Mouse (Mus musculus) midbrain, postnatal 0 days (tissue): ENCODE data around the gene Gnmt. TPM values are rescaled to one million over a fixed set of nuclear protein-coding genes. Genes with fewer than 3 reads are reported as not detected.
A peak's percentile ranks its signal among the peaks of the same experiment; 100 is the strongest.

ENCODE experiments used
- ATAC-seq: fragments of 200-750 bp; cut with Nextera tagmentation; 2 replicates; pipeline ENCODE4 v1.8.0; 2017; ENCODE audit warnings: moderate number of reproducible peaks, mild to moderate bottlenecking, moderate TSS enrichment, moderate library complexity; ENCODE audit not compliant: low FRiP score
- DNase-seq: peaks from one replicate; pipeline ENCODE4 v3.0.0-alpha.2; 2015; ENCODE audit warnings: low spot score
- H3K27ac ChIP-seq: fragments of 300-500 bp; sonication (generic); 2 replicates; pipeline ENCODE4 v1.5.1; 2014; ENCODE audit warnings: low read depth, mild to moderate bottlenecking, low read length, mixed read lengths
- H3K27me3 ChIP-seq: fragments of 300-500 bp; sonication (generic); 2 replicates; pipeline ENCODE4 v1.6.1; 2014; ENCODE audit warnings: low read length, control low read depth, mixed read lengths; ENCODE audit not compliant: insufficient read depth
- H3K36me3 ChIP-seq: fragments of 300-500 bp; sonication (generic); 2 replicates; pipeline ENCODE4 v1.6.1; 2014; ENCODE audit warnings: low read length, control low read depth, mixed read lengths; ENCODE audit not compliant: insufficient read depth
- H3K4me1 ChIP-seq: fragments of 300-500 bp; sonication (generic); 2 replicates; pipeline ENCODE4 v1.6.1; 2014; ENCODE audit warnings: mild to moderate bottlenecking, control low read depth, antibody characterized with exemption, low read length, mixed read lengths; ENCODE audit not compliant: insufficient read depth
- H3K4me2 ChIP-seq: fragments of 300-500 bp; sonication (generic); 2 replicates; pipeline ENCODE4 v1.6.1; 2014; ENCODE audit warnings: low read depth, mild to moderate bottlenecking, low read length, mixed read lengths; ENCODE audit not compliant: poor library complexity, severe bottlenecking
- H3K4me3 ChIP-seq: fragments of 300-500 bp; sonication (generic); 2 replicates; pipeline ENCODE4 v1.5.1; 2014; ENCODE audit warnings: low read depth, mild to moderate bottlenecking, low read length, moderate library complexity
- H3K9ac ChIP-seq: fragments of 300-500 bp; sonication (generic); replicated peaks from 2 replicates; pipeline ENCODE4 v1.6.1; 2014; ENCODE audit warnings: mild to moderate bottlenecking, low read length, moderate library complexity, mixed read lengths; ENCODE audit not compliant: poor library complexity, severe bottlenecking
- H3K9me3 ChIP-seq: fragments of 300-500 bp; sonication (generic); 2 replicates; pipeline ENCODE4 v1.6.1; 2016; ENCODE audit warnings: low read length, control low read depth
- CTCF ChIP-seq: IDR thresholded peaks from 2 replicates; pipeline ENCODE4 v1.5.1; 2016; ENCODE audit warnings: antibody characterized with exemption, mild to moderate bottlenecking
- WGBS: fragments of 180-500 bp; shearing (Covaris S2); extraction: QIAGEN DNeasy Blood & Tissue Kit; methylation state at CpG from one replicate; pipeline ENCODE4 v1.1.7; 2014; 5-methylcytosine and 5-hydroxymethylcytosine counted together
- polyA plus RNA-seq: library from polyadenylated mRNA; unstranded; fragments of >200 nt; fragmentation: Nextera tagmentation; extraction: Ambion mirVana; gene quantifications from 2 replicates; pipeline ENCODE4 v1.2.1, GENCODE M21; 2015
- total RNA-seq: library from RNA; depleted of rRNA; stranded (reverse); fragments of >200 nt; gene quantifications from 2 replicates; pipeline ENCODE4 v1.2.3, GENCODE M21; 2014; rRNA removed

The Gnmt gene
- total and polyA plus RNA-seq, 2 experiments from 2014 or later: 0.27 to 0.88 TPM

DNA sequence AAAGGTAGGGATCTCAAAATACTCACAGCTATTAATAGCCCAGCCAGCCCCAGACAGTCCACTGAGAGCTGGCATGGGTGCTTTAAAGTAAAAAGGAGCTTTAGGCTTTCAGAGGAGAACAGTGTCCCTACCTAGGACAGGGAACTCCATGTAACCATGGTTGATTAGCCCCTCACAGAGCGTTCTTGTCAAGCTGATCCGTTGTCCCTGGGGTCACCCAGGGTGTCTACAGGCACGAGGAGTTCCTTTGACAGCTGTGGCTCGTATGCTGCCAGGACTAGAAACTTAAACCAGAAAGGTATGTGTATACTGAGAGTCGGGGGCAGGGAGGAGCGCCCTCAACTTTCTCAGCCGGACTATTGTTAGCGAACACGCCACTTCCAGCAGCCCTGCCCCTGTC lies 50.1 kb downstream of the Gnmt start:
- H3K4me1 ChIP-seq: peaks cover 20% of the 10 kb centered on the region; the same call in 1 of the 2 replicates

DNA sequence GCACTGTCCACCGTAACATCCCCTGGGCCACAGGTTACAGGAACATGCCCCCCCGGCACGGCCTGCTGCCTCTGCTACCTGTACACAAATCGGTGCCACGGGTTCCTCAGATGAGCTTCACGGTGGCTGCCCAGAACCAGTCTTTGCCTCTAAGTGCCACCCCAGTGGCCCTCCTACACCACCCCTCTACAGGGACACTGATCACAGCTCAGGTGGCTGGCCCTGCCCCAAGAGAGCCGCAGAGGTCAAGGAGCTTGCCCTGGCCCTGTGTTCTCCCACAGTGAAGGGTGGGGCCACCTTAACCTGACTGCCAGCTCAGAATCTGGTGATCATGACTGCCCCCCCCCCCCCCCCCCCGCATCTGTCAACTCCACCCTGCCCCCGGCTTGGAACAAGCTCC lies 50.6 kb downstream of the Gnmt start, which contains the start of gene Mea1:
Mea1 (plus strand) TSS at position 378 of the 400 bp plus-strand sequence.
- WGBS: 94% methylated on average over 9 of the region's 9 CpGs
- Histone ChIP-seq H3K4me1 (peaks cover 22% of the 10 kb centered on the region; the same call in 1 of the 2 replicates), H3K36me3 (peaks cover 41% of the 10 kb centered on the region), H3K27ac (no peak within 1 kb of the TSS), H3K4me2 (peak within 1 kb of the TSS; percentile 59), H3K27me3 (no peaks in the 10 kb centered on the region), H3K4me3 (peak within 1 kb of the TSS; percentile 91; the same call in 1 of the 2 replicates), H3K9ac (peak within 1 kb of the TSS; percentile 83), H3K9me3 (no peaks in the 10 kb centered on the region)
- ATAC-seq (no peak), DNase-seq (no peak)
- no peak for TF ChIP-seq CTCF

More for the DNA sequence above, 50.1 kb downstream of the Gnmt start:
- no peak for DNase-seq
- 66% methylated on average over 9 of the region's 9 CpGs for WGBS
- Histone ChIP-seq H3K36me3 (peaks cover 45% of the 10 kb centered on the region), H3K4me2 (peak overlapping the region; percentile 59), H3K4me3 (no peak overlapping the region), H3K27me3 (no peaks in the 10 kb centered on the region), H3K27ac (no peak overlapping the region), H3K9me3 (no peaks in the 10 kb centered on the region), H3K9ac (0 out of 2 replicates have a peak overlapping the region, but pooled peaks have one; percentile 83)
- ATAC-seq: no peak
- TF ChIP-seq CTCF: no peak

Other genes with a start within 250 kb of the Gnmt start
- 46.8 and 50.1 TPM in 2 replicates for gene Ttbk1, start 241.5 kb downstream of the Gnmt start, total RNA-seq
- 5.4 and 6.1 TPM in 2 replicates for gene Ttbk1, start 241.5 kb downstream of the Gnmt start, polyA plus RNA-seq
- gene Dnph1, start 232.5 kb downstream of the Gnmt start, total RNA-seq: 4.0 and 4.1 TPM in 2 replicates
- gene Dnph1, start 232.5 kb downstream of the Gnmt start, polyA plus RNA-seq: 10.2 and 10.4 TPM in 2 replicates
- 53.8 and 70.9 TPM in 2 replicates for gene Cul9, start 182.8 kb downstream of the Gnmt start, total RNA-seq
- gene Cul9, start 182.8 kb downstream of the Gnmt start, polyA plus RNA-seq: 13.6 and 16.7 TPM in 2 replicates
- gene Srf, start 173.0 kb downstream of the Gnmt start, total RNA-seq: 45.8 and 69.0 TPM in 2 replicates
- gene Srf, start 173.0 kb downstream of the Gnmt start, polyA plus RNA-seq: 2.6 and 3.3 TPM in 2 replicates
- gene Ptk7, start 99.7 kb downstream of the Gnmt start, total RNA-seq: 61.8 and 62.6 TPM in 2 replicates
- 22.5 and 22.9 TPM in 2 replicates for gene Ptk7, start 99.7 kb downstream of the Gnmt start, polyA plus RNA-seq
- gene Klc4, start 83.1 kb downstream of the Gnmt start, total RNA-seq: 24.5 and 28.5 TPM in 2 replicates
- 20.0 and 22.2 TPM in 2 replicates for gene Klc4, start 83.1 kb downstream of the Gnmt start, polyA plus RNA-seq
- 46.7 and 47.4 TPM in 2 replicates for gene Mrpl2, start 82.9 kb downstream of the Gnmt start, total RNA-seq
- gene Mrpl2, start 82.9 kb downstream of the Gnmt start, polyA plus RNA-seq: 85.5 and 85.7 TPM in 2 replicates
- 83.5 and 92.4 TPM in 2 replicates for gene Cul7, start 78.8 kb downstream of the Gnmt start, total RNA-seq
- gene Cul7, start 78.8 kb downstream of the Gnmt start, polyA plus RNA-seq: 26.2 and 26.6 TPM in 2 replicates
- gene Rrp36, start 54.8 kb downstream of the Gnmt start, total RNA-seq: 26.9 and 27.6 TPM in 2 replicates
- gene Rrp36, start 54.8 kb downstream of the Gnmt start, polyA plus RNA-seq: 47.1 and 52.2 TPM in 2 replicates
- 130 and 171 TPM in 2 replicates for gene Mea1, start 50.4 kb downstream of the Gnmt start, total RNA-seq
- 314 and 362 TPM in 2 replicates for gene Mea1, start 50.4 kb downstream of the Gnmt start, polyA plus RNA-seq
- gene Klhdc3, start 48.3 kb downstream of the Gnmt start, total RNA-seq: 98.7 and 99.7 TPM in 2 replicates
- gene Klhdc3, start 48.3 kb downstream of the Gnmt start, polyA plus RNA-seq: 185 and 192 TPM in 2 replicates
- 118 and 128 TPM in 2 replicates for gene Ppp2r5d, start 24.1 kb downstream of the Gnmt start, total RNA-seq
- gene Ppp2r5d, start 24.1 kb downstream of the Gnmt start, polyA plus RNA-seq: 94.1 and 103 TPM in 2 replicates
- 37.8 and 38.5 TPM in 2 replicates for gene Pex6, start 17.7 kb downstream of the Gnmt start, total RNA-seq
- gene Pex6, start 17.7 kb downstream of the Gnmt start, polyA plus RNA-seq: 17.6 and 18.3 TPM in 2 replicates
- 62.0 and 74.6 TPM in 2 replicates for gene Cnpy3, start 23.0 kb upstream of the Gnmt start, total RNA-seq
- 70.7 and 74.4 TPM in 2 replicates for gene Cnpy3, start 23.0 kb upstream of the Gnmt start, polyA plus RNA-seq
- not detected in 2 replicates for gene Ptcra, start 34.5 kb upstream of the Gnmt start, total RNA-seq
- gene Ptcra, start 34.5 kb upstream of the Gnmt start, polyA plus RNA-seq: 0.17 and 0.20 TPM in 2 replicates
- 39.2 and 39.3 TPM in 2 replicates for gene 2310039H08Rik, start 43.5 kb upstream of the Gnmt start, total RNA-seq
- 56.6 and 59.2 TPM in 2 replicates for gene 2310039H08Rik, start 43.5 kb upstream of the Gnmt start, polyA plus RNA-seq
- gene Rpl7l1, start 53.5 kb upstream of the Gnmt start, total RNA-seq: 42.3 and 43.2 TPM in 2 replicates
- gene Rpl7l1, start 53.5 kb upstream of the Gnmt start, polyA plus RNA-seq: 67.6 and 69.7 TPM in 2 replicates
- 31.2 and 31.6 TPM in 2 replicates for gene Bicral, start 129.3 kb upstream of the Gnmt start, total RNA-seq
- 6.5 and 7.0 TPM in 2 replicates for gene Bicral, start 129.3 kb upstream of the Gnmt start, polyA plus RNA-seq
- 43.1 and 46.3 TPM in 2 replicates for gene Tbcc, start 161.5 kb upstream of the Gnmt start, total RNA-seq
- 49.9 and 51.2 TPM in 2 replicates for gene Tbcc, start 161.5 kb upstream of the Gnmt start, polyA plus RNA-seq
- gene Prph2, start 181.3 kb upstream of the Gnmt start, total RNA-seq: not detected in 2 replicates
- gene Prph2, start 181.3 kb upstream of the Gnmt start, polyA plus RNA-seq: not detected in 2 replicates